Mouse (Mus musculus): ENCODE results near the gene Socs7. TPM values are rescaled to one million over a fixed set of nuclear protein-coding genes. Genes with fewer than 3 reads are reported as not detected.
A peak's percentile ranks its signal among the peaks of the same experiment; 100 is the strongest.

Socs7 gene
- polyA plus RNA-seq, 1 experiment from 2014 or later: 2.1 TPM

DNA sequence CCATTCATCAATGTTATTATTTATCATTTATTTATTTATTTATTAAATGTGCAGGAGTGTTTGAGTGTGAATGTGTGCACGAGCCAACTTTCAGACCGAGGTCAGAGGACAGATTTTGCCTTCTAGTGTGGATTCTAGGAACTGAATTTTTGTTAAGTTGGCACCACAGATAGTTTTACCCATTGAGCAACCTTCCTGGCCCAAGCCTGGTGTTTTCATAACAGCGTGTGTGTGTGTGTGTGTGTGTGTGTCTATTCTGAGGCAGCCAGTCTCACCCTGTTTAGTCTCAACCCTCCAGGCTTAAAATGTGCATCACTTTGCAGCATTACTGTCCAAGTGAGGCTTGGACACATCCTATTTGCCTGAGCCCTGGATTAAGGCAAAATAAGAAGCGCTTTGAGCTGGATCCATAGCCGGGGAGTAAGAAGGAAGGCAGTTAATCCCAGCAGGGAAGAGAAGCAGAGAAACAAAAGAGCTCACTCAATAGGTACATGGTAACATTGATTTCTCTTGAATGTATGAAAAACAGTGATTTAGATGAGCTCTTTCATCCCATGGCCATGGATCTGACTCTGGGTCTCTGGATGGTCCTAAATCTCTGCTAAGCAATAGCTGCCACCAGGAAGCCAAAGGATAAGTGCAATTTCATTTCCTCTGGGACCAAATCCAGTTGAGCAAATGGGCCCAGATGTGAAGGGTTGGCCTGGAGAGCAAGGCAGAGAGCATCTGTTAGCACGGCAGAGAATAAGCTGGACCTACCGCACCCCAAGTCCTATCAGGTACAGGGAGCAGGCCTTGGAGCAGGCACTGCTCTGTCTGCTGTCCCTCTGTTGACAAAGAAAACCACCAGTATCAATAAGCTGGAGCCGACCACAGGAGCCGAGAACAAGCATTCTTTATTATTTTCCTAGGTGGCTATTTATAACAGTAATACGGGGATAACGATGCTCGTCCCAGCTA, 30.8 kb upstream of the Socs7 start:
- 80% methylated on average over 12 of the region's 12 CpGs for WGBS (ENCODE audit: insufficient replicate concordance)
- no peak for ATAC-seq

DNA sequence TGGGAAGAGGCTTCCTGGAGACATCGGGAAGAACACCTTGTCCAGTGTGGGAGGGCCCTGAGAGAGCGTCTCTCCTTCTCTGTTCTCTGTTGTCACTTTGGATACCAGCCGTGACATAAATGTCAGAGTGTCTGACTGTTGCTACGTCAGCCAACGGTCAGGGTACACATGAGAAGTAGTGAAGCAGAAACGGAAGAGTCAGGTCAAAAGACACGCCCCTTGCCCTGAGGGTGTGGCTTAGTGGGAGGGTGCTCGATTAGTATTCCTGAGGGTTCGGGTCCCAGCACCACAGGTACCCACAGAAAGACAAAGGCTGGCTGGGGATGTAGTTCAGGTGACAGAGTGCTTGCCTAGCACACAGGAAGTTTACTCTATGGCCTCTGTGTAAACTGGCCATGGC, 29.3 kb upstream of the Socs7 start:
- no peak for ATAC-seq
- H3K27ac ChIP-seq: no peak overlapping the region

More for the DNA sequence above, 30.8 kb upstream of the Socs7 start:
- no peak overlapping the region for H3K4me3 ChIP-seq
- H3K9me3 ChIP-seq (replicated peaks): no peaks in the 10 kb centered on the region
- no peak overlapping the region for H3K4me2 ChIP-seq
- no peak overlapping the region for H3K9ac ChIP-seq
- H3K4me1 ChIP-seq: peaks cover 21% of the 10 kb centered on the region
- H3K36me3 ChIP-seq: peaks cover 40% of the 10 kb centered on the region
- H3K27ac ChIP-seq: no peak overlapping the region
- peaks cover 27% of the 10 kb centered on the region for H3K27me3 ChIP-seq (replicated peaks)

DNA sequence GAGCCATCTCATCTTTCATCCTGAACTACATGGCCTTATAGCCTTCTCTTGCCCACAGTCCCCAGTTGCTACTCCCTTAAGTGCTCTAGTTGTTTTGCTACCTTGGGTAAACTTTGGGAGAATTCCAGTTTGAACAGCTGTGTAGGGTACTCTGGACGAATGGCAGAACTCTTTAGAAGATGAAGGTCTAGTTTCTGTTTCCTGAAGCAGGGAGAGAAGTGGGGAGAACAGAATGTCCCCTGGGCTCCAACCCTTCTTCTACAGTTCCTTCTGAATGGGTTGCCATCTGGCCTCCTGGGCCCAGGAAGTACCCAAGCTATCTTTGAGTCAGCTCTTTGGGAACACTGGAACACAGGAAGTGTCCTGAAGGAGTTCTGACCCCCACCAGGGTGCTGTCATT, 28.5 kb upstream of the Socs7 start:
- Histone ChIP-seq H3K36me3 (peaks cover 18% of the 10 kb centered on the region), H3K27me3 (replicated peaks) (peaks cover 51% of the 10 kb centered on the region), H3K9me3 (replicated peaks) (no peaks in the 10 kb centered on the region), H3K9ac (no peak overlapping the region), H3K4me3 (no peak overlapping the region), H3K4me2 (no peak overlapping the region), H3K4me1 (peaks cover 24% of the 10 kb centered on the region), H3K27ac (no peak overlapping the region)
- WGBS (ENCODE audit: insufficient replicate concordance): 54% methylated on average over 1 of the region's 1 CpGs
- ATAC-seq: no peak

More for the DNA sequence above, 29.3 kb upstream of the Socs7 start:
- Histone ChIP-seq H3K27me3 (replicated peaks) (peaks cover 42% of the 10 kb centered on the region), H3K36me3 (peaks cover 26% of the 10 kb centered on the region), H3K4me1 (peaks cover 24% of the 10 kb centered on the region), H3K9me3 (replicated peaks) (no peaks in the 10 kb centered on the region), H3K9ac (no peak overlapping the region), H3K4me2 (peak overlapping the region; percentile 32), H3K4me3 (no peak overlapping the region)
- 37% methylated on average over 9 of the region's 9 CpGs for WGBS (ENCODE audit: insufficient replicate concordance)

DNA sequence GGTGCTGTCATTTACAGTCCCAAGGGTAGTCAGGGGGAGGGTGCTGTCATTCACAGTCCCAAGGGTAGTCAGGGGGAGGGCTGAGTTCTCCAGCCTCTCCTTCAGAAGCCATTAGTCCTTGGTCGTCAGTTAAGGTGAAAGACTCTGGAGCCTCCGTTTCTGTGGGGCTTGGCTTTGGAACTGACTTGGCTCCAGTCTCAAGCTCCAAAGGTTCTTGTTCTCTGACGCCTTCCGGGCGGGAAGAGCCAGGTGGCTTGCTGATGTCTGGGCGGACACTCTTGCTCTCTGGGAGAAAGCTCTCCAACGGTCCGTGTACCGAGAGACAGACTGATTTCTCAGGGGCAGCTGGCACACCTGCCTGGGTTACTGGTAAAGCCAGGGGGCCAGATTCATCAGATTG, 28.0 kb upstream of the Socs7 start:
- Histone ChIP-seq H3K36me3 (peaks cover 13% of the 10 kb centered on the region), H3K27ac (no peak overlapping the region), H3K27me3 (replicated peaks) (peaks cover 54% of the 10 kb centered on the region), H3K4me1 (peaks cover 24% of the 10 kb centered on the region), H3K4me3 (no peak overlapping the region), H3K9ac (no peak overlapping the region), H3K4me2 (no peak overlapping the region), H3K9me3 (replicated peaks) (no peaks in the 10 kb centered on the region)
- 77% methylated on average over 9 of the region's 9 CpGs for WGBS (ENCODE audit: insufficient replicate concordance)
- ATAC-seq: no peak

DNA sequence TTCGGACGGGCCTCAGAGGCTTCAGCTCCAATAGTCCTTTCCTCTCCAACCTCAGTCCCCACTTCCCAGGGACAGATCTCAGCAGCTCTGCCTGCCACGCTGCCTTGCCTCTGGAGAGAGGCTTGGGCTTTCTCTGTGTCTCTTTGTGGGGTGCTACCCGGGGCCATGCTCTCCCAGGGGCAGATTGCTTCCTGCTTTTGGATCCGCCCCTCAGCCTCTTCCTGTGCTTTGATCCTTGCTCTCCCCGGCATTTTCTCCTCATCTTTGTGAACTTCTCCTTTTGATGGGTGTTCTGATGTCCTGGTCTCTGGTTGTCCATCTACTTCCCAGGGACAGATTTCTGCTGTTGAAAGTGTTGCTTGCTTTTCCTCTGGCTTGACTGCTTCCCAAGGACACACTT, 26.1 kb upstream of the Socs7 start:
- H3K36me3 ChIP-seq: no peaks in the 10 kb centered on the region
- ATAC-seq: no peak
- peaks cover 24% of the 10 kb centered on the region for H3K4me1 ChIP-seq
- no peak overlapping the region for H3K27ac ChIP-seq
- no peak overlapping the region for H3K9ac ChIP-seq
- no peaks in the 10 kb centered on the region for H3K9me3 ChIP-seq (replicated peaks)
- no peak overlapping the region for H3K4me3 ChIP-seq
- no peak overlapping the region for H3K4me2 ChIP-seq
- 21% methylated on average over 6 of the region's 6 CpGs for WGBS (ENCODE audit: insufficient replicate concordance)
- H3K27me3 ChIP-seq (replicated peaks): peaks cover 70% of the 10 kb centered on the region

DNA sequence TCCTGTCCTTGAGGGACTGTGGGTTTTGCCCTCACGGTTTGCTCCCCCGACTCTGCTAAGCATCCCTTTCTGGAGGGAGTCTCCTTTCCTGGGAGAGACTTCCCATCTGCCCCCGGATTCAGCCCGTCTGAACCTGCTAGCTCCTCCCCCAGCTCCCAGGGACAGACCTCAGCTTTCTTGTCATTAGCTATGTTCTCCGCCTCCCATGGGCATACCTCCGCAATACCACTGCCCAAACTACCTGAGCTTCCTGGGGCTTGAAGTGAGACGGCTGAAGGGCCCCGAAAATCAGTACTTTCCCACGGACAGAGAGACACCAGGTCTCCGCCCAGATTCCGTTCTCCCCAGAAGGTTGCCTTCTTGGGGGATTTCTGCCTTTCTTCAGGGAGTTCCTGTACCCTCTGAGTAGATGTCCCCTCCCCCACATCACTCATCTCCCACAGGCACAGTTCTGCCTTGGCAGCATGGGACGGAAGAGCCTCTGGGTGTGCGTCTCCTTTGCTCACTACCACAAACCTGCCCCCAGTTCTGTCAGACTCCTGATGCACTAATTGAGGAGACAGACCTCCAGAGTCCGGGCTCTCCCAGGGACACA, 25.5 kb upstream of the Socs7 start:
- ATAC-seq: no peak
- peaks cover 24% of the 10 kb centered on the region for H3K4me1 ChIP-seq
- H3K9me3 ChIP-seq (replicated peaks): no peaks in the 10 kb centered on the region
- no peaks in the 10 kb centered on the region for H3K36me3 ChIP-seq
- H3K27me3 ChIP-seq (replicated peaks): peaks cover 74% of the 10 kb centered on the region
- H3K4me2 ChIP-seq: no peak overlapping the region
- no peak overlapping the region for H3K27ac ChIP-seq
- no peak overlapping the region for H3K4me3 ChIP-seq
- no peak overlapping the region for H3K9ac ChIP-seq
- WGBS (ENCODE audit: insufficient replicate concordance): 49% methylated on average over 14 of the region's 14 CpGs

DNA sequence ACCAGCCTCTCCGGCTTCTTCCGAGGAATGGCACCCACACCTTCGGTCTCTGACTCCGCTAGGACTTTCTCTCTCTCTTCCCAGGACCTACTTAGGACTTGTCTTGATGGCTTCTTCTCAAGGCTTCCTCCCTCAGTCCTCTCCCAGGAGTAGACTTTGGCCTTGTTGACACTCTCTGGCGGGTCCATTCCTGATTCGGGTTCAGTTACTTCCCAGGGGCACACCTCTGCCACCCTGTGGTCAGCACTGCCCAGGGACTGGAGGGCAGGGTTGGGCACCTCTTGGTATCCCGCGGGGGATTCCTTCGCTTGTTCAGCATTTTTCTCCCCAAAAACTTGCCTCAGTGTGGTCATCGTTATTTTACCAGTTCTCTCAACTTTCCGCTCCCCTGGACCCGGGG, 25.0 kb upstream of the Socs7 start:
- WGBS (ENCODE audit: insufficient replicate concordance): 56% methylated on average over 12 of the region's 12 CpGs

DNA sequence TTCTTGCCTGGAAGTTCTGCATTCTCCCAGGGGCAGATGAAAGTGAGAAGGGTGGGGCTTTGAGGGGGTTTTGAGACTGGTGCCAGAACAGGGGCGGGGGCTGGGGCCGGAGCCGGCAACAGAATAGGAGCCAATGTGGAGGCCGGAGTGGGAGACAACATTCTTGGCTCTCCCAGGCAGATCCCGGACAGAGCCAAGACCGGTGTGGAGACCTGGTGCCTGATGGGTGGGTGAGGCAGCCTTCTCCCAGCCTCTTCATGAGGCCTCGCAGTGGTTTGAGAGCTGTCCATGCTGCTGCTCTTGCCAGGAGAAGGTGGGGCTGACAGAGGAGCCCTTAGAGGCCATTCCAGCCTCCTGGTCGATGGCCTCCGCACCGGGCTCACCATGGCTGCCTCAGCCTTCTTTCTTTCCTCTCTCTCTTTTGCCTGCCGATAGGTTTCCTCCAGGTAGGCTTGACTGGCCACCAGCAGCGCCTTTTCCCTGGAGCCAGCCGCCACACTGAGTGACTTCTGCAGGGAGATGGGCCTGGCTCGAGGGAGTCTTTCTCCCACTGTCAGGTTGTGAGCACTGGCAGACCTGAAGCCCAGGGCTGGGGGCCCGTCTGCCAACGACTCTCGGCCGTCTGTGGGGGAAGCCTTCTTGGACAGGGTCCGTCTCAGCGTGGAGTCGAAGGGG, 23.9 kb upstream of the Socs7 start:
- H3K4me3 ChIP-seq: no peak overlapping the region
- H3K36me3 ChIP-seq: no peaks in the 10 kb centered on the region
- H3K9me3 ChIP-seq (replicated peaks): no peaks in the 10 kb centered on the region
- H3K4me2 ChIP-seq: no peak overlapping the region
- 40% methylated on average over 21 of the region's 21 CpGs for WGBS (ENCODE audit: insufficient replicate concordance)
- ATAC-seq: no peak; the same call in 1 of the 2 replicates
- peaks cover 88% of the 10 kb centered on the region for H3K27me3 ChIP-seq (replicated peaks)
- peaks cover 17% of the 10 kb centered on the region for H3K4me1 ChIP-seq
- H3K27ac ChIP-seq: no peak overlapping the region
- H3K9ac ChIP-seq: no peak overlapping the region

More for the DNA sequence above, 25.0 kb upstream of the Socs7 start:
- Histone ChIP-seq H3K36me3 (no peaks in the 10 kb centered on the region), H3K27me3 (replicated peaks) (peaks cover 77% of the 10 kb centered on the region), H3K9me3 (replicated peaks) (no peaks in the 10 kb centered on the region), H3K9ac (no peak overlapping the region), H3K27ac (no peak overlapping the region), H3K4me1 (peaks cover 23% of the 10 kb centered on the region), H3K4me2 (no peak overlapping the region), H3K4me3 (no peak overlapping the region)
- ATAC-seq: no peak

DNA sequence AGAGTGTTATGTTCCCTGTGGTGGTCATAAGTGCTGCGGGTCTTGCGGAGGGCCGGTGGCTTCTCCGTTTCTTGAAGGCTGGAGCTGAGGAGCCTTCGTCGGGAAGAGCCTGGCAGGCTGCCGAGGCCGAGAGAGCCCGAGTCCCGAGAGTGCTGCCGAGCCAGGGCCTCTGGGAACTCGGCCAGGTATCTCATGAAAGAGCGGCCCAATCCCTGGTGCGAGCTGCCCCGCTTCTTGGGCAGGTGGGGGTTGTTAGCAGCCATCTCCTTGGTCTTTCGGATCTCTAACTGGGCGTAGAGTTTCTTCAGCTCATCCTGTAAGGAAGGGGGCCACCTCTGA, 23.4 kb upstream of the Socs7 start:
- H3K4me1 ChIP-seq: peaks cover 19% of the 10 kb centered on the region
- no peak overlapping the region for H3K9ac ChIP-seq
- peaks cover 89% of the 10 kb centered on the region for H3K27me3 ChIP-seq (replicated peaks)
- H3K27ac ChIP-seq: no peak overlapping the region
- H3K9me3 ChIP-seq (replicated peaks): no peaks in the 10 kb centered on the region
- no peaks in the 10 kb centered on the region for H3K36me3 ChIP-seq
- no peak overlapping the region for H3K4me2 ChIP-seq
- WGBS (ENCODE audit: insufficient replicate concordance): 32% methylated on average over 17 of the region's 17 CpGs
- no peak overlapping the region for H3K4me3 ChIP-seq
- no peak for ATAC-seq

DNA sequence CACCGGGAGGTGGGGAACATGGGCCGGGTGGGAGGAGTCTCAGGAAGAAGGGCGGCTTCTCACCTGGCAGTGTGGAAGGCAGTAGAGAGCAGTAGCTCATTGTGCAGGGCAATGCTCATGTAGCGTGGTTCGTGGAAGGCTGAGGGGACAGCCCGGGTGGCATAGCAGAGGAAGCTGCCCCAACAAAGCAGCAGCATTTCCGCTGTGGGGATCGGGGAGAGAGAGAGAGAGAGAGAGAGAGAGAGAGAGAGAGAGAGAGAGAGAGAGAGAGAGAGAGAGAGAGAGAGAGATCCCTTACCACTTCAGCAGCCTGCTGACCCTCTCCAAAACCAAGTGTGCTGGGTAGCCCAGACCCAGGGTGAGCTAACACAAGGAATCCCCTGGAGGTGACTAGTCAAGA, 19.2 kb upstream of the Socs7 start:
- no peaks in the 10 kb centered on the region for H3K9me3 ChIP-seq (replicated peaks)
- no peak overlapping the region for H3K4me3 ChIP-seq
- ATAC-seq: no peak
- no peak overlapping the region for H3K9ac ChIP-seq
- H3K4me2 ChIP-seq: peak overlapping the region; percentile 51
- peaks cover 13% of the 10 kb centered on the region for H3K4me1 ChIP-seq
- H3K36me3 ChIP-seq: no peaks in the 10 kb centered on the region
- H3K27me3 ChIP-seq (replicated peaks): peaks cover 85% of the 10 kb centered on the region
- WGBS (ENCODE audit: insufficient replicate concordance): 30% methylated on average over 8 of the region's 8 CpGs
- no peak overlapping the region for H3K27ac ChIP-seq

DNA sequence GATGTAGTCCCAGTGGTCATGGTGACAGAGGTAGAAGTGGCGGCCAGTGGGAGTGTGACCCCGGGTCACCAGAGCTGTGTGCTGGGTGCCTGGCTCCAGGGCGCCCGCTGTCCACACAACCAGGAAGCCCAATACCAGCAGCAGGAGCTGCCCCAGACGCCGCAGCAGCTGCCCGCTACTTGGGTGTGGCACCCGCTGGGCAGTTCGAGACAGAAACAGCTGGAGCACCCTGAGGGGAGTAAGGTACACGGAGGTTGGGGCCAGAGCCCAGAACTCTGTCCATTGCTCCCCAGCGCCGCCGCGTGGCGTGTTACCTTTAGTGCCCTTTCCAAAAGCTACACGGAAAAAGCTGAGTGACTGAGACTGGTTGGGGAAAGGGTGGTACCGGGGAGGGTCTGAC, 18.7 kb upstream of the Socs7 start:
- H3K4me2 ChIP-seq: peak overlapping the region; percentile 51
- H3K4me3 ChIP-seq: no peak overlapping the region
- H3K27ac ChIP-seq: no peak overlapping the region
- no peaks in the 10 kb centered on the region for H3K9me3 ChIP-seq (replicated peaks)
- ATAC-seq: no peak
- H3K27me3 ChIP-seq (replicated peaks): peaks cover 81% of the 10 kb centered on the region
- peaks cover 13% of the 10 kb centered on the region for H3K4me1 ChIP-seq
- 18% methylated on average over 17 of the region's 17 CpGs for WGBS (ENCODE audit: insufficient replicate concordance)
- H3K9ac ChIP-seq: no peak overlapping the region
- no peaks in the 10 kb centered on the region for H3K36me3 ChIP-seq

DNA sequence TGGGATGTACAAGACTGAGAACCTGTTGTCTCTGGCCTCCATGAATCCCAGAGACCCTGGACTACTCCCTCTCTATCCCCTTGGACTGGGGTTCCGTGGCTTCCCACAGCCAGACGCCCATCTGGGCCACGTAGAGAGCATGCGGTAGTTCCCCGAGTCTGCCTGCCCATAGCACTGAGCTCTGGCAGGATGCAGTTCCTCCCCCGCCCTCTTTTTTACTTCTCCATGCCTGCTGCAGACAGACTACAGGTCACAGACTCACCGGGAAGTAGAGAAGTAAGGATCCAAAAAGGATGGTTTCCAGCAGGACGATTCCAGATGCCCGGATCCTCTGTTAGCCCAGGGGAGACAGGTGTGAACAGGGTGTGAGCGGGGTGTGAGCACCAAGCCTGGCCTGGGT, 16.9 kb upstream of the Socs7 start:
- 34% methylated on average over 10 of the region's 10 CpGs for WGBS (ENCODE audit: insufficient replicate concordance)

More for the DNA sequence above, 16.9 kb upstream of the Socs7 start:
- H3K4me2 ChIP-seq: no peak overlapping the region
- H3K4me1 ChIP-seq: peaks cover 25% of the 10 kb centered on the region
- ATAC-seq: no peak; the same call in 1 of the 2 replicates
- H3K4me3 ChIP-seq: no peak overlapping the region
- no peaks in the 10 kb centered on the region for H3K9me3 ChIP-seq (replicated peaks)
- H3K36me3 ChIP-seq: no peaks in the 10 kb centered on the region
- H3K9ac ChIP-seq: no peak overlapping the region
- H3K27ac ChIP-seq: no peak overlapping the region
- H3K27me3 ChIP-seq (replicated peaks): peaks cover 67% of the 10 kb centered on the region
